Mouse (Mus musculus) heart, embryonic 11.5 days (tissue): ENCODE data around the gene Ugt2a1. TPM values are rescaled to one million over a fixed set of nuclear protein-coding genes. Genes with fewer than 3 reads are reported as not detected.
"Not testable (repeated sequence)": the region's sequence is repeated elsewhere in the genome, so short reads cannot be mapped to it uniquely, and the experiment has no call there.

Source experiments
- ATAC-seq: fragments of 200-750 bp; cut with Nextera tagmentation; replicated peaks from 2 replicates; pipeline ENCODE4 v1.8.0; 2017; ENCODE audit warnings: moderate library complexity; ENCODE audit not compliant: insufficient number of reproducible peaks, low FRiP score, low TSS enrichment
- H3K27ac ChIP-seq: fragments of 300-500 bp; sonication (generic); 2 replicates; pipeline ENCODE4 v1.5.1; 2014; ENCODE audit warnings: mild to moderate bottlenecking, low read depth, low read length
- H3K27me3 ChIP-seq: fragments of 300-500 bp; sonication (generic); 2 replicates; pipeline ENCODE4 v1.6.1; 2014; ENCODE audit warnings: mild to moderate bottlenecking, low read length, mixed read lengths; ENCODE audit not compliant: control insufficient read depth, insufficient read depth
- H3K36me3 ChIP-seq: fragments of 300-500 bp; sonication (generic); 2 replicates; pipeline ENCODE4 v1.6.1; 2014; ENCODE audit warnings: mild to moderate bottlenecking, low read length, moderate library complexity, mixed read lengths; ENCODE audit not compliant: control insufficient read depth, insufficient read depth
- H3K4me1 ChIP-seq: fragments of 300-500 bp; sonication (generic); 2 replicates; pipeline ENCODE4 v1.6.1; 2014; ENCODE audit warnings: low read length; ENCODE audit not compliant: control insufficient read depth, insufficient read depth
- H3K4me2 ChIP-seq: fragments of 300-500 bp; sonication (generic); 2 replicates; pipeline ENCODE4 v1.6.1; 2014; ENCODE audit warnings: mild to moderate bottlenecking, moderate library complexity
- H3K4me3 ChIP-seq: fragments of 300-500 bp; sonication (generic); 2 replicates; pipeline ENCODE4 v1.5.1; 2014; ENCODE audit warnings: low read depth, low read length
- H3K9ac ChIP-seq: fragments of 300-500 bp; sonication (generic); 2 replicates; pipeline ENCODE4 v1.6.1; 2014; ENCODE audit warnings: mild to moderate bottlenecking, low read depth, low read length, moderate library complexity
- H3K9me3 ChIP-seq: fragments of 300-500 bp; sonication (generic); replicated peaks from 2 replicates; pipeline ENCODE4 v1.6.1; 2016; ENCODE audit warnings: low read length; ENCODE audit not compliant: control insufficient read depth
- WGBS: fragments of 180-500 bp; shearing (Covaris S2); extraction: QIAGEN DNeasy Blood & Tissue Kit; methylation state at CpG from one replicate; pipeline ENCODE4 v1.1.7; 2014; ENCODE audit not compliant: insufficient replicate concordance; 5-methylcytosine and 5-hydroxymethylcytosine counted together
- polyA plus RNA-seq: library from polyadenylated mRNA; unstranded; fragments of >200 nt; fragmentation: Nextera tagmentation; extraction: Ambion mirVana; gene quantifications from 2 replicates; pipeline ENCODE4 v1.2.1, GENCODE M21; 2014

The Ugt2a1 gene
- polyA plus RNA-seq = not detected in 2 replicates

- H3K4me2 ChIP-seq = no peak within 1 kb of the TSS
- no peak within 1 kb of the TSS for H3K9ac ChIP-seq
- no peak within 1 kb of the TSS for H3K27ac ChIP-seq
- no peaks in the 10 kb centered on the region for H3K4me1 ChIP-seq
- H3K4me3 ChIP-seq = no peak within 1 kb of the TSS
- no peaks in the 10 kb centered on the region for H3K9me3 ChIP-seq
- ATAC-seq = no peak
- H3K36me3 ChIP-seq = no peaks in the 10 kb centered on the region
- WGBS = 70% methylated on average over 1 of the region's 1 CpGs
- H3K27me3 ChIP-seq = no peaks in the 10 kb centered on the region
These were observed at the start of gene Ugt2a1 for GRCm38 (mm10) chr5:87490771-87491170. Gene Ugt2a1 (minus strand): TSS chr5:87490871.

GRCm38 (mm10) chr5:87538111-87538510 lies 47.4 kb upstream of the Ugt2a1 start, which contains the start of gene Sult1b1:
Gene Sult1b1 (minus strand): TSS chr5:87538195.
- no peak within 1 kb of the TSS for H3K27ac ChIP-seq
- no peaks in the 10 kb centered on the region for H3K36me3 ChIP-seq
- H3K4me3 ChIP-seq = no peak within 1 kb of the TSS
- WGBS = 85% methylated on average over 2 of the region's 2 CpGs
- H3K4me1 ChIP-seq = no peaks in the 10 kb centered on the region
- ATAC-seq = no peak
- H3K4me2 ChIP-seq = no peak within 1 kb of the TSS
- H3K9me3 ChIP-seq = no peaks in the 10 kb centered on the region
- H3K9ac ChIP-seq = no peak within 1 kb of the TSS
- H3K27me3 ChIP-seq = no peaks in the 10 kb centered on the region

- no peaks in the 10 kb centered on the region for H3K36me3 ChIP-seq
- H3K4me2 ChIP-seq = no peak overlapping the region
- ATAC-seq = no peak
- 70% methylated on average over 4 of the region's 4 CpGs for WGBS
- H3K4me3 ChIP-seq = no peak overlapping the region
- H3K4me1 ChIP-seq = no peaks in the 10 kb centered on the region
- H3K27me3 ChIP-seq = no peaks in the 10 kb centered on the region
- H3K9ac ChIP-seq = no peak overlapping the region
- H3K9me3 ChIP-seq = no peaks in the 10 kb centered on the region
- H3K27ac ChIP-seq = no peak overlapping the region
These were observed 45.4 kb upstream of the Ugt2a1 start for GRCm38 (mm10) chr5:87535994-87536644.

- WGBS = 65% methylated on average over 2 of the region's 2 CpGs
- no peaks in the 10 kb centered on the region for H3K36me3 ChIP-seq
- H3K27me3 ChIP-seq = no peaks in the 10 kb centered on the region
These were observed 41.6 kb upstream of the Ugt2a1 start for GRCm38 (mm10) chr5:87532288-87532687.

GRCm38 (mm10) chr5:87523561-87523960 lies 32.9 kb upstream of the Ugt2a1 start:
- not testable (repeated sequence) for H3K4me2 ChIP-seq, H3K4me3 ChIP-seq, H3K9me3 ChIP-seq, H3K9ac ChIP-seq, H3K27ac ChIP-seq, H3K27me3 ChIP-seq, H3K4me1 ChIP-seq, ATAC-seq, H3K36me3 ChIP-seq
- WGBS = 86% methylated on average over 2 of the region's 2 CpGs

More at GRCm38 (mm10) chr5:87532288-87532687, 41.6 kb upstream of the Ugt2a1 start:
- Histone ChIP-seq H3K27ac (no peak overlapping the region), H3K9me3 (no peaks in the 10 kb centered on the region), H3K4me1 (no peaks in the 10 kb centered on the region), H3K9ac (no peak overlapping the region), H3K4me2 (no peak overlapping the region), H3K4me3 (no peak overlapping the region)
- ATAC-seq = no peak

- no peak overlapping the region for H3K9ac ChIP-seq
These were observed 15.2 kb upstream of the Ugt2a1 start for GRCm38 (mm10) chr5:87505776-87506458.

GRCm38 (mm10) chr5:87502687-87503086 lies 12.0 kb upstream of the Ugt2a1 start:
- no peak for ATAC-seq
- Histone ChIP-seq H3K9me3 (no peaks in the 10 kb centered on the region), H3K4me1 (no peaks in the 10 kb centered on the region), H3K4me2 (no peak overlapping the region), H3K9ac (no peak overlapping the region), H3K27ac (no peak overlapping the region), H3K4me3 (no peak overlapping the region), H3K36me3 (no peaks in the 10 kb centered on the region), H3K27me3 (no peaks in the 10 kb centered on the region)
- 62% methylated on average over 1 of the region's 1 CpGs for WGBS

More at GRCm38 (mm10) chr5:87505776-87506458, 15.2 kb upstream of the Ugt2a1 start:
- no peak overlapping the region for H3K4me3 ChIP-seq
- no peaks in the 10 kb centered on the region for H3K9me3 ChIP-seq
- H3K27ac ChIP-seq = no peak overlapping the region
- H3K4me1 ChIP-seq = no peaks in the 10 kb centered on the region
- ATAC-seq = no peak
- H3K4me2 ChIP-seq = no peak overlapping the region
- no peaks in the 10 kb centered on the region for H3K36me3 ChIP-seq
- no peaks in the 10 kb centered on the region for H3K27me3 ChIP-seq
- WGBS = 59% methylated on average over 4 of the region's 4 CpGs

GRCm38 (mm10) chr5:87499341-87499740 lies 8.7 kb upstream of the Ugt2a1 start:
- no peaks in the 10 kb centered on the region for H3K27me3 ChIP-seq

GRCm38 (mm10) chr5:87498936-87499335 lies 8.3 kb upstream of the Ugt2a1 start:
- H3K27me3 ChIP-seq = no peaks in the 10 kb centered on the region
- H3K27ac ChIP-seq = no peak overlapping the region
- ATAC-seq = no peak

More at GRCm38 (mm10) chr5:87499341-87499740, 8.7 kb upstream of the Ugt2a1 start:
- Histone ChIP-seq H3K36me3 (no peaks in the 10 kb centered on the region), H3K4me1 (no peaks in the 10 kb centered on the region), H3K9ac (no peak overlapping the region), H3K4me3 (no peak overlapping the region), H3K4me2 (no peak overlapping the region), H3K27ac (no peak overlapping the region), H3K9me3 (no peaks in the 10 kb centered on the region)
- no peak for ATAC-seq

More at GRCm38 (mm10) chr5:87498936-87499335, 8.3 kb upstream of the Ugt2a1 start:
- Histone ChIP-seq H3K4me1 (no peaks in the 10 kb centered on the region), H3K4me2 (no peak overlapping the region), H3K36me3 (no peaks in the 10 kb centered on the region), H3K9me3 (no peaks in the 10 kb centered on the region), H3K9ac (no peak overlapping the region), H3K4me3 (no peak overlapping the region)
